Mouse (Mus musculus) forebrain, postnatal 0 days (tissue): ENCODE measurements around the gene Traf4. TPM values are rescaled to one million over a fixed set of nuclear protein-coding genes. Genes with fewer than 3 reads are reported as not detected.
A peak's percentile ranks its signal among the peaks of the same experiment; 100 is the strongest.

Source experiments
- ATAC-seq: fragments of 200-750 bp; cut with Nextera tagmentation; 2 replicates; pipeline ENCODE4 v1.8.0; 2017; ENCODE audit warnings: mild to moderate bottlenecking, moderate library complexity
- DNase-seq: peaks from one replicate; pipeline ENCODE4 v3.0.0-alpha.2; 2015
- H3K27ac ChIP-seq: fragments of 300-500 bp; sonication (generic); 2 replicates; pipeline ENCODE4 v1.5.1; 2014; ENCODE audit warnings: low read depth, mild to moderate bottlenecking, antibody characterized with exemption, low read length, moderate library complexity, mixed read lengths
- H3K27me3 ChIP-seq: fragments of 300-500 bp; sonication (generic); 2 replicates; pipeline ENCODE4 v1.6.1; 2014; ENCODE audit warnings: mild to moderate bottlenecking, low read length, mixed read lengths; ENCODE audit not compliant: insufficient read depth
- H3K36me3 ChIP-seq: fragments of 300-500 bp; sonication (generic); 2 replicates; pipeline ENCODE4 v1.6.1; 2014; ENCODE audit warnings: mild to moderate bottlenecking, moderate library complexity; ENCODE audit not compliant: insufficient read depth
- H3K4me1 ChIP-seq: fragments of 300-500 bp; sonication (generic); 2 replicates; pipeline ENCODE4 v1.6.1; 2014; ENCODE audit warnings: antibody characterized with exemption; ENCODE audit not compliant: insufficient read depth
- H3K4me2 ChIP-seq: fragments of 300-500 bp; sonication (generic); 2 replicates; pipeline ENCODE4 v1.6.1; 2014; ENCODE audit warnings: low read depth, mild to moderate bottlenecking, moderate library complexity
- H3K4me3 ChIP-seq: fragments of 300-500 bp; sonication (generic); 2 replicates; pipeline ENCODE4 v1.5.1; 2014; ENCODE audit warnings: low read depth, low read length, mixed read lengths
- H3K9ac ChIP-seq: fragments of 300-500 bp; sonication (generic); 2 replicates; pipeline ENCODE4 v1.6.1; 2014; ENCODE audit warnings: mild to moderate bottlenecking
- H3K9me3 ChIP-seq: fragments of 300-500 bp; sonication (generic); 2 replicates; pipeline ENCODE4 v1.6.1; 2016; ENCODE audit warnings: low read length
- CTCF ChIP-seq: sonication (generic); IDR thresholded peaks from 2 replicates; pipeline ENCODE4 v1.5.1; 2016; ENCODE audit warnings: antibody characterized with exemption, control low read depth, low read depth
- WGBS: fragments of 180-500 bp; shearing (Covaris S2); extraction: QIAGEN DNeasy Blood & Tissue Kit; methylation state at CpG from one replicate; pipeline ENCODE4 v1.1.7; 2014; 5-methylcytosine and 5-hydroxymethylcytosine counted together
- polyA plus RNA-seq: library from polyadenylated mRNA; unstranded; fragments of >200 nt; fragmentation: Nextera tagmentation; extraction: Ambion mirVana; gene quantifications from 2 replicates; pipeline ENCODE4 v1.2.1, GENCODE M21; 2015
- total RNA-seq: library from RNA; depleted of rRNA; stranded (reverse); fragments of >200 nt; gene quantifications from 2 replicates; pipeline ENCODE4 v1.2.3, GENCODE M21; 2014

Traf4 gene
- total and polyA plus RNA-seq, 2 experiments from 2014 or later = 99.0 to 104 TPM

DNA sequence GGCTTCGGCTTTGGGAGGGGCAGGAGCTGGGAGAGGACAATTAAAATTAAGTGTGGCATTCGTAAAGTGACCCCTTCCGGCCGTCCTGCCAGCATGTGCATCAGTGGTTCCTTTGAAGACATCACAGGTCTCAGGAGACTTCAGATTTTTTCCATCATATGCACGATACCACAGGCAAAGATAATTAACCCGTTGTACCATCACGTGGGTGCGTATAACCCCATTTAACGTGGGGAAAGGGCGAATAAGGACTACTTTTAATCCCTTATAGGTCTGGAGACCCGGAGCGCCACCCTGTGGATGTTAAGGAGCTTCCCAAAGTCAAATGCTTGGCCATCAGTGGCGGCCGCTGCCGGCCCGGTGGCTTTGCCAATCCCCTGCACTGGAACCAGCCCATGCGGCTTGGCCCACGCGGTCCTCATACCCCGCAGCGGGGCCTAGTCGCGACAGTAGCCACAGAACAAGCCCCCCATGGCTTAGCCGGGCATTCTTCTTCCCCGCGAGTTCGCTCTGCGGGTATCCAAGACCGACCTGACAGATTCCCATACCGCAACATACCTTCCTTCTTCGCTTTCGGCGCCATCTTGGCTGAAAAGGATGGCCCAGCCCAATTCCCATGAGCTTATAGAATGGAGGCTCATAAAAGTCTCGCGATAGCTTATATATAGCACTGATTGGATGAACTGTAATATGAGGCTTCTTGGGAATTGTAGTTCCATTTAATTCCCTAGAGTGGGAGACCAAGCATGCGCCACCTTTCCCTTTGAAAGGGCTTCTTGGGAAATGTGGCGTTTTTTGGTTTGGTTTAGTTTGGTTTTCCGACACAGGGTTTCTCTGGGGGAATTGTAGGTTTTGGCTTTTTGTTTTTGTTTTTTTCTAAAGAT, 17.8 kb upstream of the Traf4 start, which contains the start of gene Rpl23a:
Rpl23a (minus strand) TSS at position 624 of the 884 bp plus-strand sequence.
- peak; percentile 97 for ATAC-seq
- DNase-seq = peak; percentile 94
- Histone ChIP-seq H3K4me1 (peaks cover 13% of the 10 kb centered on the region), H3K9ac (peak within 1 kb of the TSS; percentile 91), H3K36me3 (peaks cover 22% of the 10 kb centered on the region), H3K4me2 (peak within 1 kb of the TSS; percentile 55), H3K4me3 (peak within 1 kb of the TSS; percentile 90), H3K27ac (peak within 1 kb of the TSS; percentile 98), H3K27me3 (no peaks in the 10 kb centered on the region), H3K9me3 (no peaks in the 10 kb centered on the region)
- under 1% methylated on average over 38 of the region's 38 CpGs for WGBS
- peak; percentile 56 for TF ChIP-seq CTCF

DNA sequence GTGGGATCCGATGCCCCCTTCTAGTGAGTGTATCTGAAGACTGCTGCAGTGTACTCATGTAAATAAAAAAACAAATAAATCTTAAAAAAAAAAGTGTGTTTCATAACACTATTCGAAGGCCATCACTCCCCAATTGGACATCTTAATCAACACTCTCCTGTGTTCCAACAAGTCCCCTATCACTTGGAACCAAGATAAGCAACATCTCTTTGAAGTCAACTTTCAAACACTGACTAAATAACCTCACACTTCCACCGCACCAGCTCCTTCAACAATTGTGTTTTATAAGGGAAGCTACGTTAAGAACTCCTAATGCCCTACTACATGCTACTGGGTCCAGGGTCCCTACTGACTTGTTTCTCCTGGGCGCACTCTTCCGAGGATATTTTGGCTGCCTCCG, 17.1 kb upstream of the Traf4 start:
- peak overlapping the region; percentile 55 for H3K4me2 ChIP-seq
- WGBS = 11% methylated on average over 7 of the region's 7 CpGs
- no peaks in the 10 kb centered on the region for H3K27me3 ChIP-seq
- TF ChIP-seq CTCF = no peak
- H3K4me3 ChIP-seq = peak overlapping the region; percentile 90
- peaks cover 14% of the 10 kb centered on the region for H3K4me1 ChIP-seq
- ATAC-seq = no peak
- no peak for DNase-seq
- H3K36me3 ChIP-seq = peaks cover 22% of the 10 kb centered on the region
- H3K9ac ChIP-seq = peak overlapping the region; percentile 91
- H3K9me3 ChIP-seq = no peaks in the 10 kb centered on the region
- H3K27ac ChIP-seq = no peak overlapping the region; the same call in 1 of the 2 replicates

DNA sequence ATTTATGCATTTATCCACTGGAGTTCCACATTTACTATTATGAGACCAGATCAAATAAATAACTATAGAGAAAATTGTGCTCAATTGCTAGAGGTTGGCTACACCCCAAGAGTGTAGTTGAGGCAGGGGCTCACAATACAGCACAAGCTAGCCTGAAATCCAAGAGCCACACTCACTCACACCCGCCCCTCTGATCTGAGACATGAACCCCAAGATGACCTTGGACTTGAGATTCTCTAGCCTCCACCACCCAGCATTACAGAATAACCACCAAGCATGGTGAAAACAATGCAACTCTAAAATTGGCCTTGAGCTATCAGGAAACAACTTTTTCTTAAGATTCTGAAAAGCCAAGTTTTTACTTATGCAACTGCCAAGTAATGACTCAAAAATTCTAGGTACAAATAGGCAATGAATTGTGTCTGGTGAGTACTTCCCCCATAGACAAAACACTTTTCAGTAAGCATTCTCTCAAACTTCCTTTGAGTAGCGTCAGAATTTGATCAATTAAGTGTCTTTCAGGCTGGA, 16.5 kb upstream of the Traf4 start:
- Histone ChIP-seq H3K4me2 (peak overlapping the region; percentile 55), H3K4me3 (peak overlapping the region; percentile 90), H3K27ac (no peak overlapping the region), H3K9me3 (no peaks in the 10 kb centered on the region), H3K27me3 (no peaks in the 10 kb centered on the region), H3K9ac (peak overlapping the region; percentile 91), H3K36me3 (peaks cover 22% of the 10 kb centered on the region), H3K4me1 (peaks cover 19% of the 10 kb centered on the region)
- no peak for TF ChIP-seq CTCF
- WGBS = 42% methylated on average over 2 of the region's 2 CpGs
- no peak for DNase-seq
- no peak for ATAC-seq

DNA sequence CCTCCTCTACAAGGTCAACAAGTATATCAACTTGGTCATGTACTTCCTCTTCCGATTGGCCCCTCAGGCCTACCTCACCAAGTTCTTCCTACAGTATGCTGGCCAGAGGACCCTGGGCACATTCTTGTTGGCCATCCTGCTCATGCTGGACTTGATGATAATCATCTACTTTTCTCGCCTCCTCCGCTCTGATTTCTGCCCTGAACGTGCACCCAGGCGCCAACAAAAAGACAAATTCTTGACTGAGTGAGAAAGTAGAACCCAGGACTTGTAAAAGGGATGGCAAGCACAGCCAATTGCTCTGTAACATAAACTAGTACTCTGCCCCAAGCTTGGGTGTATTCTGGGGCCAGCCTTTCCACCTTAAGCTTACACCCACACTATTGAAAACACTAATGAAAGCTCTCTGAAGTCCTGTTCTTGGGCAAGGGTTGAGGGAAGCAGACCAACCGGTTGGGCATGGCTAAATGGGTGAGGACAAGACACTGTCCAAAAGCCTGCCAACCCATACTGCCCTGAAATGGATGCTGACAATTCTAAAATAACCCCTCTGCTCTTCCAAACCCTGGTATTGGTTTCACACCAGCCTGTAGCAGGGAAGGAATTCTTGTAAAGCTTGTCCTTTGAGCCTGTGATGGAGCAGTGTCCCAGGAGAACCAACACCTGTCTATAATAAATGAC, 14.8 kb upstream of the Traf4 start:
- Histone ChIP-seq H3K36me3 (peaks cover 22% of the 10 kb centered on the region), H3K9me3 (no peaks in the 10 kb centered on the region), H3K4me1 (peaks cover 21% of the 10 kb centered on the region), H3K4me2 (no peak overlapping the region), H3K27me3 (no peaks in the 10 kb centered on the region), H3K4me3 (no peak overlapping the region), H3K9ac (no peak overlapping the region), H3K27ac (no peak overlapping the region)
- 76% methylated on average over 6 of the region's 6 CpGs for WGBS
- TF ChIP-seq CTCF = no peak
- no peak for DNase-seq
- no peak for ATAC-seq

DNA sequence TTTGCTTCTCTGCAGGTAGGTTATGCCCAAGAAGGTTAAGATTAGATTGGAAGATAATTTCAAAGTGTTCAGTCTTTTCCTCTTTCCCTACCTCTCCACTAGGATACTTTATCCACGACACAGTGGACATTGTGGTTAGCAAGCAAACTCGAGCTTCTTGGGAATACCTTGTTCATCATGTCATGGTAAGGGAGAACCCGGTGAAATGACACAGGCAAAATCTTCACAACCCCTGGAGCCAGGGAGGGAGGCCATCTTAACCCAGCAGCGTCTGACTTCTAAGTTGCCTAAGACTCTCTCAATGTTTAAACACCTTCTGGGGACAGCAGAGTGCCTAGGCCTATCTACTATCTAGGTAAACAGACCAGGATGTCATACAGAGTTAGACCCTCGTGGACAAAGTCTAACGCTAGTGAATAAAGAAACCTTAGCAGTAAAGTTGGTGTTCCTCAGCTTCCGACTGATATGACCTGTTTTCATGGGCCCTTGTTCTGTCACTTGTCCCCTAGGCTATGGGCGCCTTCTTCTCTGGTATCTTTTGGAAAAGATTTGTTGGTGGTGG, 14.1 kb upstream of the Traf4 start:
- TF ChIP-seq CTCF = peak; percentile 0
- Histone ChIP-seq H3K27ac (0 out of 2 replicates have a peak overlapping the region, but pooled peaks have one; percentile 83), H3K36me3 (peaks cover 22% of the 10 kb centered on the region), H3K4me3 (peak overlapping the region; percentile 51; the same call in 1 of the 2 replicates), H3K27me3 (no peaks in the 10 kb centered on the region), H3K9ac (0 out of 2 replicates have a peak overlapping the region, but pooled peaks have one; percentile 58), H3K4me2 (peak overlapping the region; percentile 73), H3K9me3 (no peaks in the 10 kb centered on the region), H3K4me1 (peaks cover 21% of the 10 kb centered on the region)
- DNase-seq (no peak), ATAC-seq (no peak)
- WGBS = 30% methylated on average over 8 of the region's 8 CpGs

DNA sequence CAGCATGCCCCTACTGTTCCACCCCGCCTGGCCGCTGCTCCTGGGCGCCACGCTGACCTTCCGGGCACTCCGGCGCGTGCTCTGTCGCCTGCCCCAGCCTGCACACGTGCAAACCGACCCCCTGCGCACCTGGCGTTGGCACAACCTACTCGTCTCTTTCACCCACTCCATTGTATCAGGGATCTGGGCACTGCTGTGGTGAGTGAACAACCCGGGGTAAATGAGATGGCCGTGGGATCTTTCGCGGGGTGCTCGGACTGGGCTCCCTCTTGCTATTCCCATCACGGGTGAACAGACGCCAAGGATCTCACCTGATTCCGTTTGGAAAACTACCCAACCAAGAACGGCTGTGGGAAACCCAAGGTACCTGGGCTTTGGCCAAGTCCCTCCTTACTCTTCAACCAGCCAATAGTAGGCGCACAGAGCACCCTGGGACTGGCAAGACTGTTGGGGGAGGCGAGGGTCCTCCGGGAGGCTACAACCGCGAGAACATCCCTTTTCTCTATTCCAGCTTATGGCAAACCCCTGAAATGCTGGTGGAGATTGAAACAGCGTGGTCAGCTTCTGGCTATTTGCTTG, 13.6 kb upstream of the Traf4 start:
- no peaks in the 10 kb centered on the region for H3K9me3 ChIP-seq
- WGBS = 5% methylated on average over 29 of the region's 29 CpGs
- H3K27ac ChIP-seq = peak overlapping the region; percentile 83
- peak; percentile 32 for TF ChIP-seq CTCF
- peak overlapping the region; percentile 51 for H3K4me3 ChIP-seq
- peak overlapping the region; percentile 58 for H3K9ac ChIP-seq
- H3K4me2 ChIP-seq = peak overlapping the region; percentile 73
- ATAC-seq (no peak), DNase-seq (peak; percentile 81)
- H3K4me1 ChIP-seq = peaks cover 20% of the 10 kb centered on the region
- no peaks in the 10 kb centered on the region for H3K27me3 ChIP-seq
- H3K36me3 ChIP-seq = peaks cover 22% of the 10 kb centered on the region
